Mouse (Mus musculus): ENCODE measurements around the gene Aph1c. TPM values are rescaled to one million over a fixed set of nuclear protein-coding genes. Genes with fewer than 3 reads are reported as not detected.
"Not testable (repeated sequence)": the region's sequence is repeated elsewhere in the genome, so short reads cannot be mapped to it uniquely, and the experiment has no call there.

Gene Aph1c
- polyA plus RNA-seq, 2 experiments: 0.77 to 2.5 TPM

DNA sequence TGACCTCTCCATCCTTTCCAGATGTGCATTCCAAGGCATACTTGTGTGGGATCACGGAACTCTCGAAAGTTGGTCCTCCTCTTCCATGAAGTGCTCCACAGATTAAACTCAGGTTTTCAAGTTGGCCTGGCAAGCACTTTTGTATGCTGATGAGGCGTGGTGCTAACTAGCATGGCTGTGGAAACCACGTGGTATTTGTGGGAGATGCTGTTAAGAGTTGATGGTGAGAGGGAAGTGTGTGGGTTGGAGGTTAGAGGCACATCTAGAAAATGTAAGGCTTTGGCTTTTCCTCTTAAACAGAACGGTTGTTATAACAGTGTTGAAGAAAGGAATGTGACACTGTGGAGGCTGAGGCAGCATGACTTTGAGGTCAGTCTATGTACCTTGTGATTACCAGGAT lies 13.5 kb downstream of the Aph1c start:
- DNase-seq (ENCODE audit: low read depth in 3 of 3, low spot score in 3 of 3): no peak
- Histone ChIP-seq H3K4me1 (replicated peaks; ENCODE audit: control insufficient read depth in 2 of 2, insufficient read depth in 2 of 2, low read length in 1 of 2) (no peaks in the 10 kb centered on the region), H3K9ac (replicated peaks) (no peak overlapping the region), H3K27ac (no peak overlapping the region), H3K9me3 (ENCODE audit: control insufficient read depth, low read length) (no peaks in the 10 kb centered on the region), H3K4me2 (ENCODE audit: low read depth) (no peak overlapping the region), H3K27me3 (ENCODE audit: control insufficient read depth, insufficient read depth, low read length) (no peaks in the 10 kb centered on the region), H3K4me3 (ENCODE audit: insufficient read depth in 1 of 2, low read depth in 2 of 2, low read length in 2 of 2) (no peak overlapping the region), H3K36me3 (replicated peaks; ENCODE audit: control insufficient read depth, insufficient read depth, low read depth) (no peaks in the 10 kb centered on the region)
- TF ChIP-seq EP300 (IDR thresholded peaks at IDR 0.05; ENCODE audit: low read depth) (no peak), CTCF (IDR thresholded peaks at IDR 0.05; ENCODE audit: low read depth) (no peak)
- ATAC-seq (ENCODE audit: insufficient read depth): no peak
- 41% methylated on average over 5 of the region's 5 CpGs for WGBS (ENCODE audit: insufficient replicate concordance)

DNA sequence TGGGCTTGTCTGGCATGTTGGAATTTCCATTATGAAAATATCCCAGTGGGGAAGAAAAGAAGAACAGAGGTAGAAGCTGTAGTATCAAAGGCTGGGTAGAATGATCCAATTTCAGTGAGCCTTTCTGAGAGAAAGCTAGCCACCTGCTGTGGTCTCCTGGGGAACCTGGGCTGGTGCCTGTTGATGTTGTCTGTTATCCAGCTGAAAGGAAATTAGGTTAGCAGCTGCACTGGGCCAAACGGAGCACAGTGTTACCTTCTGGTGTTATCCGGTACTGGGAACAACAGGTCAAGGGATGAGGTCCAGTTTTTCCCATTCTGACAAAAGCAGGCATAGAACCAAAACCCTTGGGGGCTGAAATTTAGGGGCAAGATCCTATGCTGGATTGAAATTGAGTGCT lies 21.1 kb downstream of the Aph1c start:
- no peaks in the 10 kb centered on the region for H3K9me3 ChIP-seq (ENCODE audit: control insufficient read depth, low read length)
- DNase-seq (ENCODE audit: low read depth in 3 of 3, low spot score in 3 of 3) (no peak), ATAC-seq (ENCODE audit: insufficient read depth) (no peak)
- no peak overlapping the region for H3K27ac ChIP-seq
- no peak overlapping the region for H3K4me3 ChIP-seq (ENCODE audit: insufficient read depth in 1 of 2, low read depth in 2 of 2, low read length in 2 of 2)
- H3K27me3 ChIP-seq (ENCODE audit: control insufficient read depth, insufficient read depth, low read length): no peaks in the 10 kb centered on the region; the same call in none of the 2 replicates
- no peaks in the 10 kb centered on the region for H3K36me3 ChIP-seq (replicated peaks; ENCODE audit: control insufficient read depth, insufficient read depth, low read depth)
- 41% methylated on average over 2 of the region's 2 CpGs for WGBS (ENCODE audit: insufficient replicate concordance)
- no peaks in the 10 kb centered on the region for H3K4me1 ChIP-seq (replicated peaks; ENCODE audit: control insufficient read depth in 2 of 2, insufficient read depth in 2 of 2, low read length in 1 of 2)
- no peak overlapping the region for H3K4me2 ChIP-seq (ENCODE audit: low read depth)
- no peak overlapping the region for H3K9ac ChIP-seq (replicated peaks)
- TF ChIP-seq EP300 (IDR thresholded peaks at IDR 0.05; ENCODE audit: low read depth) (no peak), CTCF (IDR thresholded peaks at IDR 0.05; ENCODE audit: low read depth) (no peak)

DNA sequence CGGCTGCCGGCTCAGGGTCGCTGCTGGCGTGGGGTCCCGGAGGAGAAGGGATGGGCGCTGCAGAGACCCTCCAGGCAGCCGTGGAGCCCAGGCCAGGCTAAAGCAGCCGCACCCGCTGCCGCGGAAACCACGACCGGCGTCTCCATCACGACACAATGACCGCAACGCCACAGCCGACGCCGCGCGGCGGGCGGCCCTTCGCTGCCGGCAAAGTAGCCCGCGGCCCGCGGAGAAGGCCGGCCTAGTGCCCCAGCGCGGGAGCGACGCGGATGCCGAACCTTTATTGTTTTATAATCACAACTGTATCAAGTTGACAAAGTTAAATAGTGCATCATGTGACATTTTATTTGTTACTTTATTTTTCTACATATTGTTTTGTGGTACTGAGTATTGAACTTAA lies 28.6 kb downstream of the Aph1c start:
- not testable (repeated sequence) for H3K36me3 ChIP-seq (replicated peaks; ENCODE audit: control insufficient read depth, insufficient read depth, low read depth); DNase-seq (ENCODE audit: low read depth in 3 of 3, low spot score in 3 of 3); H3K27ac ChIP-seq; H3K9me3 ChIP-seq (ENCODE audit: control insufficient read depth, low read length); ATAC-seq (ENCODE audit: insufficient read depth); H3K4me3 ChIP-seq (ENCODE audit: insufficient read depth in 1 of 2, low read depth in 2 of 2, low read length in 2 of 2); H3K9ac ChIP-seq (replicated peaks)
- Histone ChIP-seq H3K4me2 (ENCODE audit: low read depth) (peak overlapping the region; percentile 24; the same call in 1 of the 2 replicates), H3K27me3 (ENCODE audit: control insufficient read depth, insufficient read depth, low read length) (peaks cover 26% of the 10 kb centered on the region), H3K4me1 (replicated peaks; ENCODE audit: control insufficient read depth in 2 of 2, insufficient read depth in 2 of 2, low read length in 1 of 2) (peaks cover 0 to 13% of the 10 kb centered on the region in 2 experiments; a peak in 2 of 4 replicates)
- WGBS (ENCODE audit: insufficient replicate concordance): 4% methylated on average over 30 of the region's 37 CpGs

- no peak overlapping the region for H3K9ac ChIP-seq (replicated peaks)
- H3K4me1 ChIP-seq (replicated peaks; ENCODE audit: control insufficient read depth in 2 of 2, insufficient read depth in 2 of 2, low read length in 1 of 2): peaks cover 0 to 13% of the 10 kb centered on the region in 2 experiments; a peak in 2 of 4 replicates
- H3K4me2 ChIP-seq (ENCODE audit: low read depth): peak overlapping the region; percentile 28
- H3K27me3 ChIP-seq (ENCODE audit: control insufficient read depth, insufficient read depth, low read length): peaks cover 19% of the 10 kb centered on the region
- no peaks in the 10 kb centered on the region for H3K36me3 ChIP-seq (replicated peaks; ENCODE audit: control insufficient read depth, insufficient read depth, low read depth)
- no peak overlapping the region for H3K27ac ChIP-seq
- H3K9me3 ChIP-seq (ENCODE audit: control insufficient read depth, low read length): no peaks in the 10 kb centered on the region
- WGBS (ENCODE audit: insufficient replicate concordance): 28% methylated on average over 12 of the region's 12 CpGs
- no peak for TF ChIP-seq CTCF (IDR thresholded peaks at IDR 0.05; ENCODE audit: low read depth)
- no peak for TF ChIP-seq EP300 (IDR thresholded peaks at IDR 0.05; ENCODE audit: low read depth)
- no peak for ATAC-seq (ENCODE audit: insufficient read depth)
- no peak for DNase-seq (ENCODE audit: low read depth in 3 of 3, low spot score in 3 of 3)
- no peak overlapping the region for H3K4me3 ChIP-seq (ENCODE audit: insufficient read depth in 1 of 2, low read depth in 2 of 2, low read length in 2 of 2)
Measured at GRCm38 (mm10) chr9:66801947-66802346, 32.6 kb downstream of the Aph1c start.

DNA sequence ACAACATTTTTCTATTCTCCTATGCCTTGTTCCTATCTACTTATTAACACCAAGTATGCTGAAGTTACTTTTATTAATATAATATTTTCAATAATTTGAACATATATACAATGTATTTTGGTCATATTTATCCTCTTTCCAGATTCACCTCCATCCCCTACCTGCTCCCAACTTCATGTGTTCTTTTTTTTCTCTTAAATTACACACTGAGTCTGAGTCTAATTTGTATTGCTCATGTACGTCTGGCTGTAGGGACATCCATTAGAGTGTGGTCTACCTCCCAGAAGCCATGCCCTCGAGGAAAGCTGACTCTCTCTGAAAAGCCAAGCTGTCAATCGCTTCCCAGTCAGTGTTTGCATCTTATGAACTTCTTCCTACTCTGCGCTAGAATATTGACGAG lies 37.8 kb downstream of the Aph1c start, which contains the start of gene Gm10647:
TSS of gene Gm10647 (plus strand) at position 301 of the 400 bp plus-strand sequence.
- H3K9ac ChIP-seq (replicated peaks): no peak within 1 kb of the TSS; the same call in 1 of the 2 replicates

More for the DNA sequence above, 37.8 kb downstream of the Aph1c start, which contains the start of gene Gm10647:
- H3K4me3 ChIP-seq (ENCODE audit: insufficient read depth in 1 of 2, low read depth in 2 of 2, low read length in 2 of 2): peak within 1 kb of the TSS; percentile 41 to 54
- WGBS (ENCODE audit: insufficient replicate concordance): 64% methylated on average over 5 of the region's 5 CpGs
- DNase-seq (ENCODE audit: low read depth in 3 of 3, low spot score in 3 of 3) (no peak), ATAC-seq (ENCODE audit: insufficient read depth) (no peak)
- H3K27me3 ChIP-seq (ENCODE audit: control insufficient read depth, insufficient read depth, low read length): peaks cover 15% of the 10 kb centered on the region
- TF ChIP-seq EP300 (IDR thresholded peaks at IDR 0.05; ENCODE audit: low read depth): no peak
- no peak for TF ChIP-seq CTCF (IDR thresholded peaks at IDR 0.05; ENCODE audit: low read depth)
- no peaks in the 10 kb centered on the region for H3K9me3 ChIP-seq (ENCODE audit: control insufficient read depth, low read length)
- no peak within 1 kb of the TSS for H3K27ac ChIP-seq
- no peaks in the 10 kb centered on the region for H3K36me3 ChIP-seq (replicated peaks; ENCODE audit: control insufficient read depth, insufficient read depth, low read depth)
- peaks cover 6 to 7% of the 10 kb centered on the region in 2 experiments for H3K4me1 ChIP-seq (replicated peaks; ENCODE audit: control insufficient read depth in 2 of 2, insufficient read depth in 2 of 2, low read length in 1 of 2)
- H3K4me2 ChIP-seq (ENCODE audit: low read depth): peak within 1 kb of the TSS; percentile 74
